Mouse (Mus musculus) splenic B cell, adult 2 months (primary cell): Measurements from ENCODE around the gene Iqgap2.

Experiments used
- DNase-seq: peaks from one replicate; pipeline ENCODE4 v3.0.0-alpha.2; 2011; ENCODE audit warnings: low read depth, low spot score
- H3K27me3 ChIP-seq: 2 replicates; pipeline ENCODE4 v1.6.1; 2012; ENCODE audit warnings: mild to moderate bottlenecking, low read length, moderate library complexity, mixed read lengths; ENCODE audit not compliant: control insufficient read depth, poor library complexity, insufficient read depth, severe bottlenecking
- H3K36me3 ChIP-seq: 2 replicates; pipeline ENCODE4 v1.6.1; 2012; ENCODE audit warnings: mild to moderate bottlenecking, low read length, moderate library complexity, mixed read lengths; ENCODE audit not compliant: control insufficient read depth, poor library complexity, insufficient read depth, severe bottlenecking

Iqgap2 gene

GRCm38 (mm10) chr13:95712054-95712453 is 179.7 kb downstream of the Iqgap2 start:
- DNase-seq: no peak
- no peaks in the 10 kb centered on the region for H3K27me3 ChIP-seq
- H3K36me3 ChIP-seq: no peaks in the 10 kb centered on the region

- no peaks in the 10 kb centered on the region for H3K27me3 ChIP-seq
- no peaks in the 10 kb centered on the region for H3K36me3 ChIP-seq
- no peak for DNase-seq
Observed at GRCm38 (mm10) chr13:95705589-95705988, 186.1 kb downstream of the Iqgap2 start.

DNA sequence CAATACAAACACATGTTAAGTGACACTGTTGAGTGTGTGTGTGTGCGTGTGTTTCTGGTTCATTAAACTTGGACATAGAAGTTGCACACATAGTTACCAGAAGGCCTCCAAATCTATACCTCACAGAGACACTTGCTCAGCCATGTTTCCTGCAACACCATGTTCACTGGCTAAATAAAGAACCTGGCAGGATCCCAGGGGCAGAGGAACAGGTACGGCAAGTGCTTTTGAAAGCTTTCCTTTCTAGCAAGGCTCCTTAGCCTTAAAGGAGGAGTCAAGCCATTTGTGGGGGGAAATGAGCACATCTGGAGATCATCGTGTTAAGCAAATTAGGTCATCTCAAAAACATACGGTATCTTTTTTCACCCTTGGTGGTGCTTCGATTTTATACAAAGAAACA is 188.3 kb downstream of the Iqgap2 start:
- no peak for DNase-seq
- Histone ChIP-seq H3K36me3 (no peaks in the 10 kb centered on the region), H3K27me3 (no peaks in the 10 kb centered on the region)

DNA sequence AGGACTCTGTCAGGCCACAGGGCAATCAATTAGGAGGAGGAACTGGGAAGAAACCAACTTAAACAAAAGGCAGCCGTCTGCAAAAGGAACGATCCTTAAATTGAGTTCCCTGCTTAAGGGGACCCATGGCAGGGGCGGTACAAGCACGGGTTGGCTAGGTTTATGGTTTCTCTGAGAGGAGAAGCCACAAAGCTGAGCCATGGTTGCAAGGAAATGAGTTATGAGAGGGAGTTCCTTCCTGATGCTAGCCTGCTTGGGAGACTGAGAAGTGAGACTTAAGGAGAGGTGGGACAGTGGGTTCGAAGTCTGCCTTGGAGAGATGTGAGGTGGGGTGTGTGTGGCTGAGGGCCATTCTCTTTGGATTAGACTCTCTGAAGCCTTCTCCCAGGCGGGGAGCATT is 193.8 kb downstream of the Iqgap2 start:
- Histone ChIP-seq H3K27me3 (no peaks in the 10 kb centered on the region), H3K36me3 (no peaks in the 10 kb centered on the region)
- DNase-seq: no peak

DNA sequence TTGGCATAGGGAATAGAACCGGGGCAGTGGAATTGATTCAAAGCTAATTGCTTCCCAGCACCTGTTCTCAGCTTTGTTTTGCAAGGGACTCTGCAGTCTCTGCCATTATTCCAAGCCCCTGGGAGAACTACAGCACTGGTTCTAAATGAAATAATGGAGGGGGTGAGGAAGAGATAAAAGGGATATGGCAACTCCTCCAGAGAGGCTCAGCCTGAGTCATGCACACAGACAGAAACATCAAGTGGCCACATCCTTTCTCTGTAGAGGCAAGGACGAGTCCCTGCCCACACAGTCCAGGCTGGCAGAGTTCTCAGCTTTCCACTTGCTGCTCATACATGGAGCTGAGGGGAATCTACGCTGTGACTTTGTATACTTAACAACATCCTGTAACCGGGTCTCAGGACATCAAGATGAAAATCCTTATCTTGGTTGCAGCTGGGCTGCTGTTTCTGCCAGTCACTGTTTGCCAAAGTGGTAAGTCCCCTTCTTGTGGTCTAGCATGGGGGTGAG is 195.0 kb downstream of the Iqgap2 start, which contains the start of gene F2rl2:
F2rl2 (plus strand) TSS at position 200 of the 510 bp plus-strand sequence.
- no peaks in the 10 kb centered on the region for H3K36me3 ChIP-seq
- H3K27me3 ChIP-seq: no peaks in the 10 kb centered on the region
- DNase-seq: no peak

DNA sequence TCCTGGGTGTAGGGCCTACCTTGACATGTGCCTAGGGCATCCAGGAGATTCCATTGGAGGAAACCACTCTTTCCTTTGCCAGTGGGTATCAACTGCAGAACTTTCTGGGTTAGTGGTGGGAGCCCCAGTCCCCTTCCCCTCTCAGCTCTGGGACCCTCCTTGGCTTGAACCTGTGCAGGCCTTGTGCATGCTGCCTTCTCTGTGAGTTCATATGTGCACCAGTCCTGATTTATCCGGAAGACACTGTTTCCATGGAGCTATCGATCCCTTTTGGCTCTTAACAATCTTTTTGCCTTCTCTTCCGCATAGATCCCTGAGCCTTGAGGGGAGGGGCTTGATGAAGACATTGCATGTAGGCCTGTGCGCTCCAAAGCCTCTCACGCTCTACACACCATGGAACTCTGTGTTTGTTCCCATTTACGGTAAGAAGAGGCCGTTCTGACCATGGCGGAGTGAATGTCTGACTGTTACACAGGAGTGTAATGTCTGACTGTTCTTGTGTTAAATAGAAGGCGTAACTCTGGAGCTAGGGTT is 195.5 kb downstream of the Iqgap2 start:
- DNase-seq: no peak
- H3K36me3 ChIP-seq: no peaks in the 10 kb centered on the region
- H3K27me3 ChIP-seq: no peaks in the 10 kb centered on the region

DNA sequence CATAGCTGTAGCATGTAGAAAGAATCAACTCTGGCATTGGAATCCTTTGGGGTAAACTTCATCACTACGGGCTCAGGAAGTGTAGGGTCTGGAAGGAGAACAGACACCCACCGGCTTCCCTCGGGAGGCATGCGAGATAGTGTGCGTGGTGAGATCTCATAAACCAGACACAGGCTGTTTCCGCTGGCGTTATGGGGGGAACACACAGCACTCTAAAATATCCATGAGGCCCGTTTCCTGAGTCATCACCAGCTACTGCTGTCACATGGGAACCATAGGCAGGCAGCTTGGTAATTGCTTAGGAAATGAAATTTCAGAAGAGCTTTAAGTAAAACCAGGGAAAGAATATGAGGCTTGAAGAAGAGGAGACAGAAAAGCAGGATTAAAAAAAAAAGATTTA is 199.5 kb downstream of the Iqgap2 start:
- DNase-seq: no peak
- no peaks in the 10 kb centered on the region for H3K36me3 ChIP-seq
- H3K27me3 ChIP-seq: no peaks in the 10 kb centered on the region

DNA sequence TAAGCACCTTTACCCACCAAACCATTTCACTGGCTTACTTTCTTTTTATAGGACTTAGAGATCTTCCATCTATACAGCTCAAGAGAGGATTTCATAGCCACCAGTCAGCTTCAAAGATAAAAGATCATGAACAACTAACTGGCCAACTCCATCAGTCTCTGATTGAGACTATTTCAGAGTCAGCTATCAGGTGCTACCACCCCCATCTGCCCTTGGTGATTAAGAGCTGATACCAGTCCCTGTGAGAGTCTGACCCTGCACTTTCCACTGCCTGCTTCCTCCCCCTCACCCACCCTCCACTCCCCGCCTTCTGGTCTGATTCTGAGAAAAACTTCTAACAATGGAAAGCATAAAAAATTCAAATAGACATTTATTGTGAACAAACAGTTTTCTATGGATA is 203.1 kb downstream of the Iqgap2 start:
- no peak for DNase-seq
- Histone ChIP-seq H3K27me3 (no peaks in the 10 kb centered on the region), H3K36me3 (no peaks in the 10 kb centered on the region)

DNA sequence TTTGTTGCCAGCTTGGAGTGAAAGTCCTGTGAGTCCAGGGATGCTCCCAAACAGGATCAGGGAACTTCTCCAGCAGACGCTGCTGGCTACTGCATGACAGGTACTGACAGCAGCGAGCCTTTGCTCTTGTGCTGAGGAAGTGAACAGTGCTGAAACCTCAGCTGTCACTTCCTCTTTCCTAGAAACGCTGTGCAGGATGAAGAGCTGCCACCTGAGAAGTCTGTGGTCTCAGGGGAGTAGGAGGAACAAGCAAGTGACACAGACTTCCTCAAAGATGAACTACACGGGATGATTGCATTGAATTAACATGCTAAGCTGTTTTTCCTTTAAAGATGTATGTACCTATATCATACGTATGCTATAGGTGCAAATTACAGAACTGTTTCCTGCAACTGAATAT is 206.0 kb downstream of the Iqgap2 start:
- no peaks in the 10 kb centered on the region for H3K36me3 ChIP-seq
- H3K27me3 ChIP-seq: no peaks in the 10 kb centered on the region
- DNase-seq: peak; percentile 92

DNA sequence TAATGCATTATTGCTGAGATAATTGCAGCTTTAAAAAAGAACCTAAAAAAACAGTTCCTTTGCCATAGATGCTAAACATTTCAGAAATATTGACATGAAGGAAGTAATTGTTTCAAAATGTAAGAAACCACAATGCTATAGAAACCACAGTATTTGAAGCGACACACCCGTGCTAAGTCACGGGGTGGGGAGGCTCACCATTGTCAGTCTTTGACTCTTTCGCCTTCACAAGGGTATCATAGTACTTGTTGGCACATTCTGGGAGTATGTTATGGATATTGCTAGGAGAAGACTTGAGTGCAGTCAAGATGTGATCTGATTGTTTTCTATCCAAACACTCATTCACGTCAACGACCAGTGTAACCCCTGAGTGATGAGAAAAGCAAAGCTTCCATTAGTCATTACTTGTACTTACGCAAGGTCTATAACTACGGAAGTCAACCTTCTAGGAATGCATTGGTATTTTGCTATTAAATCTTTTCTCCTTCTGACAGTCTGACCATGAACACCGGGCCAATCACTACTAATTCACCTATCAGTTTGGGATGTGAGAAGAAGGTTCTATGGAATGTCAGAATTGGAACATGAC is 207.0 kb downstream of the Iqgap2 start:
- no peaks in the 10 kb centered on the region for H3K27me3 ChIP-seq
- H3K36me3 ChIP-seq: no peaks in the 10 kb centered on the region
- DNase-seq: peak; percentile 49

DNA sequence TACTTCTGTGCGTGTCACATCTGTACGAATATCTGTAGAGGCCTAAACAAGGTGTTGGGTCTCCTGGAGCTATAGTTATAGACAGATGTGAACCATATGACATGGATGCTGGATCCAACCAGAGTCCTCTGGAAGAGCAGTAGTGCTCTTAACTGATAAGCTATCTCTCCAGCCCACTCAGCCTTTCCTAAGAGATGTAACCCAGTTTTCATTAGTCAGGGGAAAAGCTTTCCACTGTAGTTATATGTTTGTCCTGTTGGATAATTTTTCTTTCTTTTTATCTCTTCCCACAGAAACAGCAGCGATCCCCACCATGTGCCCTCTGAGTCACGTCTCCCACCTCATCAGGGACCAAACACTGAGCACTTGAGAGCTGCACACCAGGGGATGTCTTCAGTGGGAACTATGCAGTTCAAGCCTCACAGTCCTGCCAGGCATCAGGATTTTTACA is 212.2 kb downstream of the Iqgap2 start:
- no peak for DNase-seq
- Histone ChIP-seq H3K36me3 (no peaks in the 10 kb centered on the region), H3K27me3 (no peaks in the 10 kb centered on the region)

DNA sequence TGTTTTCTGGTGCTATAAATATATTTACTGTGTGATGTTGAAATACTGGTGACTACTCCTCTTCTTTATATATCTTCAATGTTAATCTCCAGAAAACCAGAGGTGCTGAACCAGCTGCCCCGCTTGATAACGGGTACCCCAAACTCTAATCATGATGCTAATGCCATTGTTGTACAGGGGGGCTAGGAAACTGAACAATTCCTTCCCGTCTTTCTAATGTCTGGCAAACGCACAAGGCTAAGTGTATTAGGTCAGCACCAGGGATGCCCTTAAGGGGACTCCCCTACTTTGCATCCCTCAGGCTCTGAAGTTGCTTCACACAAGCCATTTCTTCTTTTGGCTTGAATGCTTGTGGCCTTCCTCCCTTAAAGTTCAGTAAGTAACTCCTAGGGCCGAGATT is 212.6 kb downstream of the Iqgap2 start:
- Histone ChIP-seq H3K27me3 (no peaks in the 10 kb centered on the region), H3K36me3 (no peaks in the 10 kb centered on the region)
- DNase-seq: peak; percentile 16

DNA sequence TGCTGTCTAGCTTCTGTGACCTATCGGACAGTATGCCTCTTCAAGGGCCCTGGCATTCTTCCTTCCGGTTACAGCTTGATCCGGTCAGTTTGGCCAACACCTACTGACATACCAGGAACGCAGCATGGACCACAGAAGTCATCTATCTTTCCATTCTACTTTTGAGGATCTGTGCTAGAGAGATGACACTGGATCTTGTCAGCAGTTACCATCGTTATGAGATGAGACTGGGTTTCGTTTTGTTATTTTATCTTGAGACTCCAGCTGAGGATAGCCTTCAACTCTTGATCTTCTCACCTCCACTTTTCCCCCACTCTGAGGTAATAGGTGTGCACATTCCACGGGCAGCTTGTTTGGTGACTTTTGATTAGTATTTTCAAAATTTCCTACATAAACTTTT is 219.3 kb downstream of the Iqgap2 start:
- Histone ChIP-seq H3K36me3 (no peaks in the 10 kb centered on the region), H3K27me3 (no peaks in the 10 kb centered on the region)
- DNase-seq: no peak

DNA sequence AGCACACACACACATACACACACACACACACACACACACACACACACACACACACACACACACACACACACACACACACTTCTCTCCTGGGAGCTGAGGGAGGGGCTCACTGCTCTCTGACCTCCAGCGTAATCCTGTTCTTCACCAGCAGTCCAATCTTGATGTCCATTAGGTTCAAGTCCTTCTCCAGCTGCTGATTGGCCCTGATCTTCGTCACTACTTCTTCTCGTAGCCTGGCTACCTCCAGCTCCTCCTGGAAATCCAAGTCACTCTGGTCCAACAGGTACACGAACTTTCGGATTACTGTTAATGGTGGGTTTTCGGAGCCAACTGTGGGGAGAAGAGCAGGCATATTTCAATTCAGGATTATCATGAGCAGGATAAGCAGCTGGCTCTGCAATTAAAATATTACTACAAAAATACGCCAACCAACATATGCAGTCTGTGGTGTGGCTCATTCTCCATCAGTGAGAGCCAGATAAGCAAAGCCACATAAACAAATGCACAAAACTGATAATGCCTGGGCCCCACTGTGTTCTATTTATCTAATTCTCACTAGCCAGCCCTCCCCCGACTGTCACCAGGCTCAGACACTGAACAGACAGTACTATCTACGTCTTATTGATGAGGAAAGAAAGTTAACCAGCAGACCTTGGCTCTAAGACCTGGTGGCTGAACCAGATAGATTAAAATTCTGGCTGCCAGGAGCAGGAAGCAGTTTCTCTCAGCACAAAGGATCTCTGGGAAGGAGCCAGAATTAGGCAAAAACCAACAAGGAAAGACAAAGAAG is 220.4 kb downstream of the Iqgap2 start:
- no peaks in the 10 kb centered on the region for H3K27me3 ChIP-seq
- no peak for DNase-seq

DNA sequence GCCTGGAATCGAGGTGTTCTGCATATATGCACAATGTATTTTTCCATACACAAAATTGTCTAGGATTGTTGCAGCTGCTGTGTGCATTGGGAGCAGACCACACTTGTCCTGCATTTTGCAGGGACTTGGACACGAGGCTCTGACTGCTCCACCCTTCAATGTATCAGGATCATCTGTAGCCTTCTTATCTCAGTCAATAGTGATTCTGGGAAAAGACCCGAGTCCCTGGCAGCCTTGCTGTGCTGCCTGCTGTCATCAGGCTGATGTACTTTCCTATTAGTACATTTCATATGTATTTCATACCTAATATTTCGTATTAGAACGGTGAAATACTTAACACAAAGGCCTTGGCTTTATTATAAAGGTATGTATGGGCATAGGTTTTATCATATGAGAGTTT is 221.2 kb downstream of the Iqgap2 start:
- DNase-seq: no peak
- H3K36me3 ChIP-seq: no peaks in the 10 kb centered on the region

More for the DNA sequence above, 220.4 kb downstream of the Iqgap2 start:
- H3K36me3 ChIP-seq: no peaks in the 10 kb centered on the region

More for the DNA sequence above, 221.2 kb downstream of the Iqgap2 start:
- H3K27me3 ChIP-seq: no peaks in the 10 kb centered on the region
